Comparison of ENCODE assay signal across 29 mouse cellular contexts in the genomic region with DNA sequence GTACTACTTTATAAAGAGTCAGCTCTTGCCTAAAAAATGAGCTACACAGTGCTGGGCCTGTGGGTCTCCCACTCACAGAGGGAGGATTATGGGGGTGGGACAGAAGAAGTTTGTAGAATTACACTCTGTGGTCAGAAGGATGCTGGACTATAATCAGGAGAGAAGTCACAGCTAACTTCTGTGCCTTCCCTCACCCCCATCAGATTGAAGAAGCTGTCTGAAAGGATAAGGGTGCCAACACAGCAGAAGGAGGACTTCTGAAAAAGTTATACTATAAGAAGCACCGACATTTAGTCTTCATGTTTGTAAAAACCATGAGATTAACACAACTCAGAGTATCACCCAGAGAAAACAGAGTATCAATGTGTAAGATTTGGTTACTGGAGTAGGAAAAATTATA. TPM values are rescaled to one million over a fixed set of nuclear protein-coding genes. Genes with fewer than 3 reads are reported as not detected.
DNase-seq lines count a peak whose midpoint lies in the region; ATAC-seq lines count a peak whose summit lies in the region.
"Had no signal": no experiment of that assay in that cellular context is flagged by ENCODE, and none has a peak within 500 bp of the region (broad histone marks: within the 10 kb centered on the region; RNA-seq: fewer than 3 reads in every experiment).

No protein-coding gene starts in this region.

- no peaks in the 10 kb centered on the region for H3K4me1 ChIP-seq in embryonic facial prominence, embryonic 14.5 days (ENCODE audit: control insufficient read depth, insufficient read depth, low read length)
- no peaks in the 10 kb centered on the region for H3K4me1 ChIP-seq in embryonic facial prominence, embryonic 10.5 days
- H3K4me1 ChIP-seq in embryonic facial prominence, embryonic 15.5 days, result no peaks in the 10 kb centered on the region

- no peaks in the 10 kb centered on the region for H3K27me3 ChIP-seq in embryonic facial prominence, embryonic 14.5 days (replicated peaks; ENCODE audit: control insufficient read depth, insufficient read depth, low read length)
- no peaks in the 10 kb centered on the region for H3K27me3 ChIP-seq in embryonic facial prominence, embryonic 10.5 days (replicated peaks; ENCODE audit: low read depth, poor library complexity, severe bottlenecking)
- H3K27me3 ChIP-seq in embryonic facial prominence, embryonic 15.5 days, result no peaks in the 10 kb centered on the region
- H3K27me3 ChIP-seq: CH12.LX had no signal

- WGBS in embryonic facial prominence, embryonic 14.5 days, result 68% methylated on average over 1 of the region's 1 CpGs
- 80% methylated on average over 1 of the region's 1 CpGs for WGBS in embryonic facial prominence, embryonic 10.5 days
- 80% methylated on average over 1 of the region's 1 CpGs for WGBS in embryonic facial prominence, embryonic 15.5 days

- H3K36me3 ChIP-seq in embryonic facial prominence, embryonic 14.5 days (ENCODE audit: control insufficient read depth, insufficient read depth, low read length), result no peaks in the 10 kb centered on the region
- no peaks in the 10 kb centered on the region for H3K36me3 ChIP-seq in embryonic facial prominence, embryonic 10.5 days (replicated peaks)
- no peaks in the 10 kb centered on the region for H3K36me3 ChIP-seq in embryonic facial prominence, embryonic 15.5 days
- H3K36me3 ChIP-seq: G1E had no signal

- H3K9ac ChIP-seq in embryonic facial prominence, embryonic 14.5 days (ENCODE audit: low read depth, low read length), result no peak overlapping the region
- H3K9ac ChIP-seq in embryonic facial prominence, embryonic 15.5 days, result no peak overlapping the region

- H3K4me2 ChIP-seq in embryonic facial prominence, embryonic 14.5 days (ENCODE audit: low read depth, low read length), result no peak overlapping the region
- no peak overlapping the region for H3K4me2 ChIP-seq in embryonic facial prominence, embryonic 15.5 days (replicated peaks)

- H3K27ac ChIP-seq in embryonic facial prominence, embryonic 14.5 days (replicated peaks; ENCODE audit: low read depth, low read length), result no peak overlapping the region
- H3K27ac ChIP-seq in embryonic facial prominence, embryonic 10.5 days (replicated peaks), result no peak overlapping the region
- no peak overlapping the region for H3K27ac ChIP-seq in embryonic facial prominence, embryonic 15.5 days (replicated peaks)

- DNase-seq in embryonic facial prominence, embryonic 14.5 days (ENCODE audit: low spot score), result peak; percentile 20
- DNase-seq in embryonic facial prominence, embryonic 10.5 days (ENCODE audit: low spot score), result no peak
- no peak for DNase-seq in frontal cortex, postnatal 25 days (ENCODE audit: low spot score in 2 of 2)
- DNase-seq in brain, adult 2 months (ENCODE audit: low read depth, low spot score), result peak; percentile 57
- DNase-seq in thymus, postnatal 36 days, result no peak
- DNase-seq: adrenal gland, adult 8-10 months; adrenal gland, postnatal 10 days; adrenal gland, postnatal 14 days; B cell, adult 2 months; cerebellum, adult 11 months; cerebellum, adult 11-12 months; cerebellum, adult 18-20 months had no signal

- ATAC-seq in embryonic facial prominence, embryonic 14.5 days (ENCODE audit: low read depth), result no peak
- peak; percentile 77 for ATAC-seq in frontal cortex, adult (ENCODE audit: low TSS enrichment)
- peak; percentile 65; the same call in 1 of the 2 replicates for ATAC-seq in embryonic facial prominence, embryonic 15.5 days (ENCODE audit: insufficient number of reproducible peaks, low FRiP score, low TSS enrichment, low read depth)
- no peak for ATAC-seq in megakaryocyte-erythroid progenitor cell, adult 5-6 weeks (replicated peaks; ENCODE audit: low FRiP score, low TSS enrichment, poor library complexity, severe bottlenecking)
- ATAC-seq: activated CD4-positive, CD25-positive, alpha-beta regulatory T cell, adult 4 months; CD4-positive, CD25-positive, alpha-beta regulatory T cell, adult 4 months; Patski had no signal

- H3K4me3 ChIP-seq in embryonic facial prominence, embryonic 14.5 days (ENCODE audit: low read depth, low read length), result no peak overlapping the region
- no peak overlapping the region for H3K4me3 ChIP-seq in embryonic facial prominence, embryonic 10.5 days
- H3K4me3 ChIP-seq in embryonic facial prominence, embryonic 15.5 days (replicated peaks), result no peak overlapping the region

- no peaks in the 10 kb centered on the region for H3K9me3 ChIP-seq in embryonic facial prominence, embryonic 14.5 days (ENCODE audit: control insufficient read depth, low read length)
- no peaks in the 10 kb centered on the region for H3K9me3 ChIP-seq in embryonic facial prominence, embryonic 10.5 days
- H3K9me3 ChIP-seq in embryonic facial prominence, embryonic 15.5 days (replicated peaks), result no peaks in the 10 kb centered on the region
- H3K9me3 ChIP-seq: G1E had no signal

RNA-seq across cellular contexts. Expression of a gene that starts 17.0 kb away (rescaled TPM):
- polyA plus RNA-seq in embryonic facial prominence, embryonic 14.5 days (2014; fragmentation: Nextera tagmentation; extraction: Ambion mirVana), result 0.07 TPM in 1 of 2 replicates, not detected in the other
- not detected in 2 replicates for polyA plus RNA-seq in embryonic facial prominence, embryonic 10.5 days (2016; fragmentation: Nextera tagmentation; extraction: Ambion mirVana)
- 0.22 and 0.28 TPM in 2 replicates for polyA plus RNA-seq in embryonic facial prominence, embryonic 15.5 days (2015; fragmentation: Nextera tagmentation; extraction: Ambion mirVana)
- not detected in 2 replicates for total RNA-seq in megakaryocyte-erythroid progenitor cell, adult 5-6 weeks (2014; fragmentation: Nextera tagmentation)
- not detected in 2 replicates for total RNA-seq in megakaryocyte-erythroid progenitor cell, adult 5-6 weeks (2017)
- total RNA-seq: adrenal gland, adult 8-10 months; adrenal gland, postnatal 10 days; adrenal gland, postnatal 14 days; adrenal gland, postnatal 4 days; CH12.LX; ES-E14; G1E; MEL had no signal
- polyA plus RNA-seq: activated CD4-positive, CD25-positive, alpha-beta regulatory T cell, adult 4 months; brain, embryonic 14.5 days; C2C12; CD4-positive, CD25-positive, alpha-beta regulatory T cell, adult 4 months; G1E; Patski had no signal

RNA-seq across cellular contexts. Expression of a gene that starts 25.4 kb away (rescaled TPM):
- 0.12 and 0.26 TPM in 2 replicates for polyA plus RNA-seq in embryonic facial prominence, embryonic 14.5 days (2014; fragmentation: Nextera tagmentation; extraction: Ambion mirVana)
- polyA plus RNA-seq in embryonic facial prominence, embryonic 10.5 days (2016; fragmentation: Nextera tagmentation; extraction: Ambion mirVana), result not detected in 2 replicates
- 0.16 and 0.19 TPM in 2 replicates for polyA plus RNA-seq in embryonic facial prominence, embryonic 15.5 days (2015; fragmentation: Nextera tagmentation; extraction: Ambion mirVana)
- not detected in 2 replicates for total RNA-seq in megakaryocyte-erythroid progenitor cell, adult 5-6 weeks (2014; fragmentation: Nextera tagmentation)
- not detected in 2 replicates for total RNA-seq in megakaryocyte-erythroid progenitor cell, adult 5-6 weeks (2017)
- total RNA-seq: adrenal gland, adult 18-20 months; adrenal gland, adult 2 months; adrenal gland, adult 8-10 months; adrenal gland, postnatal 10 days; adrenal gland, postnatal 14 days; adrenal gland, postnatal 25 days; adrenal gland, postnatal 36 days; adrenal gland, postnatal 4 days; CH12.LX; ES-E14; MEL had no signal
- polyA plus RNA-seq: adrenal gland, adult 2 months; brain, embryonic 14.5 days; C2C12; CD4-positive, CD25-positive, alpha-beta regulatory T cell, adult 4 months; G1E; Patski had no signal

RNA-seq across cellular contexts. Expression of a gene that starts 46.5 kb away (rescaled TPM):
- polyA plus RNA-seq in embryonic facial prominence, embryonic 14.5 days (2014; fragmentation: Nextera tagmentation; extraction: Ambion mirVana), result 0.06 and 0.12 TPM in 2 replicates
- polyA plus RNA-seq in embryonic facial prominence, embryonic 10.5 days (2016; fragmentation: Nextera tagmentation; extraction: Ambion mirVana), result not detected in 2 replicates
- polyA plus RNA-seq in embryonic facial prominence, embryonic 15.5 days (2015; fragmentation: Nextera tagmentation; extraction: Ambion mirVana), result 0.09 and 0.35 TPM in 2 replicates
- total RNA-seq in megakaryocyte-erythroid progenitor cell, adult 5-6 weeks (2014; fragmentation: Nextera tagmentation), result not detected in 2 replicates
- total RNA-seq in megakaryocyte-erythroid progenitor cell, adult 5-6 weeks (2017), result not detected in 2 replicates
- total RNA-seq: adrenal gland, adult 18-20 months; adrenal gland, adult 2 months; adrenal gland, adult 8-10 months; adrenal gland, postnatal 10 days; adrenal gland, postnatal 14 days; adrenal gland, postnatal 25 days; adrenal gland, postnatal 36 days; adrenal gland, postnatal 4 days; CH12.LX; ES-E14; G1E; MEL had no signal
- polyA plus RNA-seq: adrenal gland, adult 2 months; brain, embryonic 14.5 days; C2C12; G1E; Patski had no signal

Comparison
In these comparisons a context has a peak if more than half of its experiments do, and no peak if none do; other contexts are left out.
1. ATAC-seq: peak in frontal cortex, adult (single experiment) and embryonic facial prominence, embryonic 15.5 days (single experiment); none in embryonic facial prominence, embryonic 14.5 days (single experiment) and megakaryocyte-erythroid progenitor cell, adult 5-6 weeks (single experiment).
2. DNase-seq: peak in embryonic facial prominence, embryonic 14.5 days (single experiment) and brain, adult 2 months (single experiment); none in embryonic facial prominence, embryonic 10.5 days (single experiment), frontal cortex, postnatal 25 days (0 of 2) and thymus, postnatal 36 days (0 of 2).